Mouse (Mus musculus): ENCODE data around the gene Erc2. TPM values are rescaled to one million over a fixed set of nuclear protein-coding genes. Genes with fewer than 3 reads are reported as not detected.

The Erc2 gene
- total RNA-seq, 2 experiments from 2014 or later: 202 to 240 TPM

GRCm38 (mm10) chr14:28099084-28099483 is 476.9 kb downstream of the Erc2 start:
- no peak for DNase-seq (ENCODE audit: low spot score in 2 of 2)
- intact Hi-C loops (cut with DNase I): no loop called here

DNA sequence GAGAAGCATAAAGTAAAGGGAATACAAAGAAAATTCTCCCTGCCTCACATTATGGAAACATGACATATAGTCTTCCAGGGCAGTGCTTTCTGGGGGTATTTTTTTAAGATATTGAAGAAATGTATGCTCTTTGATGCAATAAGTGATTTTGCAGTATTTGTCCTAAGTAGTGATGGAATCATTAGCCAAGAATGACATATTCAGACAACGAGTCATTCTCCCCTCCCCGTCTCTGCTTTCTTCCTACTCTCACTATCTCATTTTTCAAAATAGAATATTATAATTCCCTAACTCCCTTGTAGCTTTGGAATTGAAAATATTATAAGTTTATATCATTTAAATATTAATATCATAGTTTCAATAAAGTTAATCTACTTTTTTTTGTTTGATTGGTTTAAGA is 490.9 kb downstream of the Erc2 start:
- intact Hi-C loops (cut with DNase I): no loop called here
- no peak for DNase-seq (ENCODE audit: low spot score in 2 of 2)

GRCm38 (mm10) chr14:28120851-28121250 is 498.6 kb downstream of the Erc2 start:
- intact Hi-C loops (cut with DNase I): no loop called here
- no peak for DNase-seq (ENCODE audit: low spot score in 2 of 2)

DNA sequence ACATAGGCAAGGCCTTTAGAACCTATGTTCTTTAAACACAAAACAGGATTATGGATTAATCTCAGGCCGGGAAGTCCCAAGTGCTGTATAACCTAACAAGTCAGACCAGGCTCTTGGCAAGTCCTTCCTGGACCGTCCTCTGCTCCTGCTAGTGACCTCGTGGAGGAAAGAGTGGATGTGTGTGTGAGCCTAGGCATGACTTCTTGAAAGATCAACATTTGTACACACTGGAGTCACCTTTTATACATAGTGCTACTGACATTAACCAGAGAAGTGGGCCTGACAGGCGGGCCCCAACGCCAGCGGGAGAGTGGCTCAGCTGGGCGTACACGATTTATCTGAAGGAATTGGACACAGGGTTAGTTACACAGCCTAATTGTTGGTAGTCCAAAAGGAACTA is 504.6 kb downstream of the Erc2 start:
- intact Hi-C loops (cut with DNase I): no loop called here
- no peak for DNase-seq (ENCODE audit: low spot score in 2 of 2)

- intact Hi-C loops (cut with DNase I): no loop called here
- DNase-seq (ENCODE audit: low spot score in 2 of 2): no peak
Measured at GRCm38 (mm10) chr14:28128999-28129398, 506.8 kb downstream of the Erc2 start.

DNA sequence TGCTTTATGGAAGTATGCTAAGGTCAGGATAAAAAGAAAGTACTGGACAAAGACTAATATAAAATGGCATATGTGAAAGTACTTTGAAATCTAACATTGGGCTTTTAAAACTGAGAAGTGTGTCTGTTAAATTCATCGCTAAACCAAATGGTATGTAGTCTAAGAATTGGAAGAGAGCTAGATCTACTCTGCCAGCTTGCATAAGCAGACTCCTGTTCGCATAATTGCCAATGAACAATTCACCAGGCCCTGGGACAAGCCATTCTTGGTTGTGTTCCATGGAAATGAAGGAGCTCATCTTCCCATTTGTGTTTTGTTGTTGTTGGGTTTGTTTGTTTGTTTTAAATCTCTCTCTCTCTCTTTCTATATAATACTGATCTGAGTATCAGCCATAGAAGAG is 521.8 kb downstream of the Erc2 start:
- no peak for DNase-seq (ENCODE audit: low spot score in 2 of 2)

GRCm38 (mm10) chr14:28147201-28147600 is 525.0 kb downstream of the Erc2 start:
- no peak for DNase-seq (ENCODE audit: low spot score in 2 of 2)
- intact Hi-C loops (cut with DNase I): no loop called here

More for the DNA sequence above, 521.8 kb downstream of the Erc2 start:
- intact Hi-C loops (cut with DNase I): no loop called here

DNA sequence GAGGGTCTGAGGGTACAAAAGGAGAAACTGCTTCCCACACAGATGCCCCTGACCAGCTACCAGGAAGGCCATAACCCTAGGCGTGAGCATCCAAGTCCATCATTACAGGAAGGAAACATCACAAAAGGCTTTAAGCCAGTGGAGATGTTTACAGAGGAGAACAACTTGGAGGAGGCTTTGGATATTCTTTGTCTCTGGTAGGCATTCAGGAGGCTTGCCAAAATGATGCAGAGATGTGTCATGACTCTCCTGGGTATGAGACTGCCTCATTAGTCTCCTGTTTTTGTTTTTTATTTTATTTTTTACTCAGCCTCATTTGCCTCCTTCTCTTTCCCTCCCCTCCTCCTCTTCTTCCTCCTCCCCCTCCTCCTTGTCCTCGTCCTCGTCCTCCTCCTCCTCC is 528.7 kb downstream of the Erc2 start:
- no peak for DNase-seq (ENCODE audit: low spot score in 2 of 2)
- intact Hi-C loops (cut with DNase I): no loop called here

- intact Hi-C loops (cut with DNase I): no loop called here
- no peak for DNase-seq (ENCODE audit: low spot score in 2 of 2)
Measured at GRCm38 (mm10) chr14:28155706-28156105, 533.5 kb downstream of the Erc2 start.

DNA sequence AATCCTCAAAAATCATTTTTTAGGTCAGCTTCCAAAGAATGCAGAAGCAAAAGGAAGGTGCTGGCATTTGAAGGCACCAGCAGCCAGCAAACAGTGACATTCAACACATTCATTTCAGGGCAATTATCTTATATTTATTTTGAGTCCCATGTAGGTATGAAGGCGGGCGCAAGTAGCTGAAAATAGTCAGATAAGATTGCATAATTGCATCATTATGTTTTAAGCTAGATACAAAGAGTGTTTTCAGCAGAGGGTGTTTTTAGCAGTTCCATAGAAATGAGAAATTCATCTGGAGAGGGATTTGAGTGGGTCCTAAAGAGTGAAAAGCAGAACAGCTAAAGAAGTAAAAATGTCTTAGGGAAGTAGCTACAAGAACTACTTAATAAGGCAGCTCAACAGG is 538.6 kb downstream of the Erc2 start:
- DNase-seq (ENCODE audit: low spot score in 2 of 2): no peak
- intact Hi-C loops (cut with DNase I): no loop called here

GRCm38 (mm10) chr14:28164642-28165408 is 542.6 kb downstream of the Erc2 start:
- intact Hi-C loops (cut with DNase I): no loop called here
- DNase-seq (ENCODE audit: low spot score in 2 of 2): no peak

GRCm38 (mm10) chr14:28165621-28166211 is 543.5 kb downstream of the Erc2 start:
- DNase-seq (ENCODE audit: low spot score in 2 of 2): no peak
- intact Hi-C loops (cut with DNase I): no loop called here

- DNase-seq (ENCODE audit: low spot score in 2 of 2): no peak
Measured at GRCm38 (mm10) chr14:28170711-28171110, 548.5 kb downstream of the Erc2 start.

DNA sequence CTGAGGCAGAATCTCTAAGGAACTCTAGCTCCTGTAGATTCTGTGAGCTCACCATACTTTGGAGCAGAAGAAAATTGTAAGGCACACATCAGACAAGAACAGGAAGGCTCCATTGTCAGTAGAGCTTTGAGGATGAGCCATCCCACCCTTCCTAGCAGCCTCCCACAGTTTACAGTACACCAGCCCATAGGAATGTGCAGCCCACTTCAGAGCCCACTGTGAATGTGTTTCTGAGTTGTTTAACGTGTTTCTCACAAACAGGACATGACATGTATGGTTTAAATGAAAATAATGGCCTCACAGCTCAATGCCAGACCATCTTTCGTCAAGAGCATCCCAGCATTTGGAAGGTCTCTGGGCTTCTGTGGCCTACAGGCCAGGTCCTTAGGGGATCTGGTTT is 549.1 kb downstream of the Erc2 start:
- intact Hi-C loops (cut with DNase I): no loop called here
- DNase-seq (ENCODE audit: low spot score in 2 of 2): no peak

More at GRCm38 (mm10) chr14:28170711-28171110, 548.5 kb downstream of the Erc2 start:
- intact Hi-C loops (cut with DNase I): no loop called here

DNA sequence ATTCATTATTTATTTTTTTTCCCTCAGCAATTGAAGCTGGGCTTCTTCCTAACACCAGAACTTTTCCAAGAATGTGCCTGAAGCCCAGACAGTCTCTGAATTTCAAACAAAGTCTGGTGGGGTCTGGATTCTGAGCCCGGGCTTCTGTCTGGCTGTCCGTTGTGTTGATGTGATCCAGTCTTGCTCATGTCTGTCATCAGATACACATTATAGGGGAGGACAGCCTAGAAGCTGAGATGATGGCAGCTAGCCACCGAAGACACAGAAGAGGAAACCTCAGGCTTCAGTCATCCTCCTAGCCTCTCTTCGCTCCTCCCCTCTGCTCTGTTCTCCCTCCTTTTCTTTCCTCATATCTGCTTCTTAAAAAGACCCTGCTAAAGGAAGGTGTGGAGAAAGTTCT is 551.5 kb downstream of the Erc2 start:
- intact Hi-C loops (cut with DNase I): no loop called here
- DNase-seq (ENCODE audit: low spot score in 2 of 2): no peak

GRCm38 (mm10) chr14:28181070-28181825 is 559.0 kb downstream of the Erc2 start:
- no peak for DNase-seq (ENCODE audit: low spot score in 2 of 2)
- intact Hi-C loops (cut with DNase I): no loop called here

GRCm38 (mm10) chr14:28192711-28193364 is 570.6 kb downstream of the Erc2 start:
- intact Hi-C loops (cut with DNase I): no loop called here
- DNase-seq (ENCODE audit: low spot score in 2 of 2): no peak

- no peak for DNase-seq (ENCODE audit: low spot score in 2 of 2)
- intact Hi-C loops (cut with DNase I): no loop called here
Measured at GRCm38 (mm10) chr14:28203874-28204273, 581.6 kb downstream of the Erc2 start.

DNA sequence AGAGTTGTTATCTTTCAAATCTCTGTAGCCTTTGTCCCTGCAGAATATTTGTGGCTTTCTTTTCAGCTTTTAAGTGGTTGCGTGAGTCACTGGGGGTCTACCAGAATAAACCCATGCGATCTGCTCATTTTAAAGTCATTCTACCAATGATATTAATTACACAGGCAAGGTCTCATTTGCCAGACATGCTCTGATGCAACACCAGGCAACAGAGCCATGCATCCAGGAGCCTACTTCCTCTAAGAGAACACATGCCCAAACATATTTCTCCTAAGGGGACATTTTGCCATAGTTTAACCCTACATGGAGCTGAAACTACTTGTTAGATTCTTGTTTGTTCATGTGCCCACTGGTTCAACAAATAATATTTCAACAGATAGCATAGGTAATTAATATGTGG is 584.1 kb downstream of the Erc2 start:
- no peak for DNase-seq (ENCODE audit: low spot score in 2 of 2)

GRCm38 (mm10) chr14:28225550-28225949 is 603.3 kb downstream of the Erc2 start:
- intact Hi-C loops (cut with DNase I): no loop called here
- DNase-seq (ENCODE audit: low spot score in 2 of 2): peak in 1 of 2 experiments; percentile 19

More for the DNA sequence above, 584.1 kb downstream of the Erc2 start:
- intact Hi-C loops (cut with DNase I): no loop called here

Data from left cerebral cortex, postnatal 36 days (tissue).